Mouse (Mus musculus) testis, adult 2 months (tissue): Measurements from ENCODE around the gene Ngdn.
"Not testable (repeated sequence)": the region's sequence is repeated elsewhere in the genome, so short reads cannot be mapped to it uniquely, and the experiment has no call there.

ENCODE experiments used
- CTCF ChIP-seq: fragments of 200-500 bp; IDR thresholded peaks from 2 replicates; pipeline ENCODE4 v1.5.1; 2012; ENCODE audit warnings: low read depth, mild to moderate bottlenecking, inconsistent platforms, low read length, moderate library complexity; ENCODE audit not compliant: control insufficient read depth, insufficient read depth, insufficient replicate concordance
- POLR2A ChIP-seq: fragments of 200-500 bp; IDR thresholded peaks from 2 replicates; pipeline ENCODE4 v1.6.1; 2012; ENCODE audit warnings: low read depth, mild to moderate bottlenecking, inconsistent platforms, low read length, moderate library complexity; ENCODE audit not compliant: control insufficient read depth

GRCm38 (mm10) chr14:54988350-54988874 lies 26.8 kb upstream of the Ngdn start:
- not testable (repeated sequence) for TF ChIP-seq POLR2A, CTCF
